Mouse (Mus musculus): ENCODE data around the gene Mvk.

The Mvk gene

GRCm38 (mm10) chr5:114443566-114444367 is at the start of gene Mvk, which contains the start of gene Mmab:
Mvk (plus strand) TSS chr5:114444269.
Mmab (minus strand) TSS chr5:114444060.
- peak; percentile 98 for DNase-seq (ENCODE audit: low read depth)

GRCm38 (mm10) chr5:114406592-114406991 is 37.5 kb upstream of the Mvk start:
- DNase-seq (ENCODE audit: low read depth), result no peak

GRCm38 (mm10) chr5:114407269-114407668 is 36.8 kb upstream of the Mvk start:
- no peak for DNase-seq (ENCODE audit: low read depth)

GRCm38 (mm10) chr5:114407810-114408209 is 36.3 kb upstream of the Mvk start:
- DNase-seq (ENCODE audit: low read depth), result no peak

GRCm38 (mm10) chr5:114408846-114409245 is 35.2 kb upstream of the Mvk start:
- DNase-seq (ENCODE audit: low read depth), result no peak

GRCm38 (mm10) chr5:114410429-114410828 is 33.6 kb upstream of the Mvk start:
- no peak for DNase-seq (ENCODE audit: low read depth)

GRCm38 (mm10) chr5:114412361-114412998 is 31.6 kb upstream of the Mvk start:
- DNase-seq (ENCODE audit: low read depth), result no peak

- no peak for DNase-seq (ENCODE audit: low read depth)
Measured at GRCm38 (mm10) chr5:114413067-114413735, 30.9 kb upstream of the Mvk start.

GRCm38 (mm10) chr5:114415606-114416005 is 28.5 kb upstream of the Mvk start:
- no peak for DNase-seq (ENCODE audit: low read depth)

- DNase-seq (ENCODE audit: low read depth), result no peak
Measured at GRCm38 (mm10) chr5:114416855-114417254, 27.2 kb upstream of the Mvk start.

- no peak for DNase-seq (ENCODE audit: low read depth)
Measured at GRCm38 (mm10) chr5:114418541-114418940, 25.5 kb upstream of the Mvk start.

- no peak for DNase-seq (ENCODE audit: low read depth)
Measured at GRCm38 (mm10) chr5:114421561-114422298, 22.3 kb upstream of the Mvk start.

GRCm38 (mm10) chr5:114422591-114422990 is 21.5 kb upstream of the Mvk start:
- no peak for DNase-seq (ENCODE audit: low read depth)

- DNase-seq (ENCODE audit: low read depth), result no peak
Measured at GRCm38 (mm10) chr5:114423961-114424360, 20.1 kb upstream of the Mvk start.

GRCm38 (mm10) chr5:114426732-114427131 is 17.3 kb upstream of the Mvk start:
- no peak for DNase-seq (ENCODE audit: low read depth)

- no peak for DNase-seq (ENCODE audit: low read depth)
Measured at GRCm38 (mm10) chr5:114428621-114429020, 15.4 kb upstream of the Mvk start.

- DNase-seq (ENCODE audit: low read depth), result no peak
Measured at GRCm38 (mm10) chr5:114429781-114430180, 14.3 kb upstream of the Mvk start.

GRCm38 (mm10) chr5:114434359-114434758 is 9.7 kb upstream of the Mvk start:
- no peak for DNase-seq (ENCODE audit: low read depth)

GRCm38 (mm10) chr5:114435588-114435987 is 8.5 kb upstream of the Mvk start:
- DNase-seq (ENCODE audit: low read depth), result no peak

- no peak for DNase-seq (ENCODE audit: low read depth)
Measured at GRCm38 (mm10) chr5:114444368-114444692, 261 bp downstream of the Mvk start.

- no peak for DNase-seq (ENCODE audit: low read depth)
Measured at GRCm38 (mm10) chr5:114449011-114449410, 4.9 kb downstream of the Mvk start.

- no peak for DNase-seq (ENCODE audit: low read depth)
Measured at GRCm38 (mm10) chr5:114456287-114456686, 12.2 kb downstream of the Mvk start.
